Mouse (Mus musculus) frontal cortex, postnatal 36 days (tissue): ENCODE data around the gene Tdrd1.
"Not testable (repeated sequence)": the region's sequence is repeated elsewhere in the genome, so short reads cannot be mapped to it uniquely, and the experiment has no call there.

ENCODE experiments used
- DNase-seq, 2 experiments: peaks; one replicate each; pipeline ENCODE4 v3.0.0; 2022; ENCODE audit warnings: low spot score in 2 of 2

Tdrd1 gene

DNA sequence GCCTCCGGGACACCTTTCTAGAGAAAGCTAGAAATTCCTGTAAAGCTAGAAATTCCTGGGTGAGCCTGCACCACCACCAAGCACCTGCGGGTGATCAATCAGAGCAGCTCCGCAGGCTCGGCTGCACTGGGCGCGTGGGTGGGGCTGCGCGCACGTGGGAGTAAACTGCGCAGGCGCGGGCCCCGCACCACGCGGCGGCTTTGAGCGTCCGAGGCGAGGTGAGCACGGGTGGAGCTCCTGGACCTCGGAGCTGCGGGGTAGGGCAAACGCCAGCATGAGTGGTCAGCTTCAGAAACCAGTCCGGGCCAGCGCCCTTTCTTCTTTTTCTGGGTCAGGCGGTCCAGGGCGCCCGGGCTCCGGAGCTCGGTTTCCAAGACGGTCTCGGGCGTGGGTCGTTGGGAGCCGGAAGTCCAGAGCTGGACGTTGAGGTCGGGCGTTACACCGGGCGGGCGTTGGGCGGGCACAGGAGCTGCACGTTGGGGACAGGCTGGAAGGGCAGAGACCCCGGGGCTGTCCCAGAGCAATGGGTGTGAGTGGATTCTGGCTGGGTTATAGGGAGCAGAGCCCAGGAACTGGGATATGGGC is at the start of gene Tdrd1:
Tdrd1 (plus strand) TSS at position 163 of the 585 bp plus-strand sequence.
- no peak for DNase-seq

DNA sequence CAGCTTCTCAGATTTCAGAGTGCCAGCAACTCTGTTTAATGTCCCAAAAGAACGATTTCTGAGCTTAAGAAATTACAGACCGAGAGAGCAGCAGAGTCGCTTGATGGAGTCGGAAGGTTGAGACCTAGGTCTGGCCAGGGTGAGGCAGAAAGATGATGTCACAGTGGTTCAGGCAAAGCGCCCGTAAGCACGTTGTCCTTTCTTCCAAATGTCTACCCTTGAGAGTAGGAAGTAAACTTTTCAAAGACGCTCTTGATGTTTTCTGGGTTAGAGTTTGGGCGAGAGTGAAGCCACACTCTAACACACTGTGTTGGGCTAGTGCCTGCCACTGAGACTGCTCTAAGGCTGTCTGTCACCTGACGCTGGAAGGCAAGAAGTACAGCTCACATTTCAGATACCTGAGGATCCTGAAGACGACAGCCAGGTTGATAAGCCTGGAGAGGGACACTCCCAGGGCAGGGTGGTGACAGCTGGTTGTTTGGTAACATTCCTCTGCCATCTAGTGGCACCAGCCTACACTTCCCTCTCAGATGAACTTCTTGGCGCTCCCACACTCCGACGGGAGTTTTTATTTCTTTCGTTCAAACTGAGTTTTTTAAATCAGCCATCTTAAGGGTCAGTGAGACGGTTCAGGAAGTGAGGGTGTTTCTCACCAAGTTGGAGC is 49.2 kb upstream of the Tdrd1 start:
- DNase-seq = peak in 1 of 2 experiments; percentile 53

DNA sequence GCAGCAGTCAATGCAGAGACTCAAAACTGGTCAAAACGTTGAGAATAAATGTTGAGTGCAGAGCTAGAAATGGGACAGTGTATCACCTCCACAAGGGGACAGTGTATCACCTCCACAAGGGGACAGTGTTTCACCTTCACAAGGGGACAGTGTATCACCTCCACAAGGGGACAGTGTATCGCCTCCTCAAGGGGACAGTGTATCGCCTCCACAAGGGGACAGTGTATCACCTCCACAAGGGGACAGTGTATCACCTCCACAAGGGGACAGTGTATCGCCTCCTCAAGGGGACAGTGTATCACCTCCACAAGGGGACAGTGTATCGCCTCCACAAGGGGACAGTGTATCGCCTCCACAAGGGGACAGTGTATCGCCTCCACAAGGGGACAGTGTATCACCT is 47.5 kb upstream of the Tdrd1 start:
- DNase-seq = not testable (repeated sequence)

DNA sequence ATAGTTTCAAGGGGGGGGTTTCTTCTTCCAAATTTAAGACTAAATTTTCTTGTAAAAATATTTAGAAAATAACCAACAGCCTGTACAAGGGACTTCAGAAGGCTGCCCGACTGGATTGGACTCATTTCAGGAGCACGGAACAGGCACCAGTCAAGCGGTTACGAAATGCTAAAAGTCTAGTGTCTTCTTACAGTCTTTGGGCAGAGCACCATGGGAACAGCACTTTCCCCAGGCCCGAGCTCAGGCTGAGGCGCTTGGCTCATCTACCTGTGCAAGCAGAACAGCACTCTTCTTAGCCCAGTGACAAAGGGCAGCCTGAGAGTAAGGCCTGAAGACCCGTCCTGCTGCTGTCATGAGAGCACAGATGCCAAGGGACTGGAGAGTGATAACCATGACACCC is 38.1 kb upstream of the Tdrd1 start:
- DNase-seq = no peak

DNA sequence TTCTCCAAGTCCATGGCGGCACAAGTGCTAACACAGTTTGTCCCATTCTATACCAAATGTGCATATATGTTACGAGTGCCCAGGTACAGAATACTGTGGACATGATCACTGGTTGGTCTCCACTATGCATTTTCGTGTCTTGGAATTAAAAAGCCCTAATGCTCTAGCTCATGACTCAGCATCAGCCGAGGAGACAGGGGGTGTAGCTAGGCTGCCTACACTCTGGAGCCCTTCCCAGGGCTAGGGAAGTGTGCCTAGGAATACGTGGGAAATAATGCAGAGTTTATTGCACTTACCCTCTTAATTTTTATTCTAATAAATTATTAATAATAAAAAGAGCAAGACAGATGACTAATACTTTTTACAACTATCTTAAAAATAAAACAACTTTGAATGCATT is 37.1 kb upstream of the Tdrd1 start:
- no peak for DNase-seq

DNA sequence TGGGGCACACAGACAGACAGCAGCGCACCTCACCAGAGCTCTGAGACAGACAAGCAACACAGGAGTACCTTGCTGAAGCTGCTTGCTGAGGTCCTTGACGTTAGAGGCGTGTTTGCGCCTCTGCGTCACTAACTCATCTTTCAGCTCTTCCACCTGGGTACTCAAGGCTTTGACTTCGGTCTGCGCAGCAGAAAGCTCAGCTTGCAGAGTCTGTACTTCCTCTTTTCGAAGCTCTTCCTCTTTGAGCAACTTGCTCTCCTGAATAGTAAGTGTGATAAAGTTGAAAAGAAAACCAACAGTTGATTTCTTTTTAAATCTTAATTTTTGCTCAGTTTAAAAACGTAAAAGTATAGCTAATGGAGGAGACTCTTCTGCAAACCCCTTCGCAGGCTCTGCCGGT is 28.6 kb upstream of the Tdrd1 start:
- DNase-seq = no peak

DNA sequence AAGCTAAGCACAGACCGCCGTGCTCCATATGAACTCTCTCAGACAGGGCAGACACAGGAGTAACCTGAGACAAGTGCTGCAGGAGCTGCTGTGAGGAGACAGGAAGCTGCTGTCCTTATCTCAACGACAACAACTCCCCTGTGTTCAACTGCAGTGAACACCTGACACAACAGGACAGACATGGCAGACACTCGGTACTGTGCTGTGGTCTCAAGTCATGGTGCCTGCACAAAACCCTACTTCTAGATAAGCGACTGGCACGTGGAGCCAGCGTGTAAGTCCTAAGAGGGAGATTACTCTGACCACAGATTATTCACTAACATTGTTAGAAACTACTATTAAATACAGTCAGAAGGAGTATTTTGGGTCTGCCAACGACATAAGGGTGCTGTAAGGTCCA is 25.8 kb upstream of the Tdrd1 start:
- DNase-seq = no peak

DNA sequence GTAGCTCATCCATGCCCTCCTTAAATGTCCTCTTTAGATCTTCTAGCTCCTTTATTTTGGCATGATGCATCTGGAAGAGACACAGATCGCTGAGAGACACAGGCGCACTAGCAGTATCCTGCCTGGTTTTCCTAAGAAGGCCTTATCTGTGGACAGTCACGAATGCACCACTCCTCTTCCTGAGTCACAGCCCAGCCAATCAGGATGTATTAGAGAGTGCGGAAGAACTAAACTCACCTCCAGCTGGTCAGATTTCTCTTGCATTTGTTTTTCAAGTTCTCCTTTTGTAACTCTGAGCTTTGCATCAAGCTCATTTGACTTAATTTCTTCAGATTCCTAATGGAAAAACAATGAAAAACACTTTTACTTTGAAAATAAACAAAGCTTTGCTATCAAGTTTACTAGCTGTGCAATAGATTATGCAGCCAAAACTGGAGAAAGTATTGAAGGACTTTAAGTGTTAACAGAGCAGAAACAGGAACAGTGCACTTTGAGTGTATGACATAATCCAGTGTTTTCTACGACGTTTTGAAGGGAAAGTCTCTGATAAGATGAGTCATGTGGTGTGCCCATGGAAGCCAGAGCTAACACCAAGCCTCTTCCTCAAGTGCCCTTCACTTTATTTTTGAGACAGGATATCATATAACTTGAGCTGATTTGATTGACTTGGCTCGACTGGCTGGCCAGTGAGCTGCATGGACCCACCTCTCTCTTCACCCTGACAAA is 24.9 kb upstream of the Tdrd1 start:
- DNase-seq = no peak

DNA sequence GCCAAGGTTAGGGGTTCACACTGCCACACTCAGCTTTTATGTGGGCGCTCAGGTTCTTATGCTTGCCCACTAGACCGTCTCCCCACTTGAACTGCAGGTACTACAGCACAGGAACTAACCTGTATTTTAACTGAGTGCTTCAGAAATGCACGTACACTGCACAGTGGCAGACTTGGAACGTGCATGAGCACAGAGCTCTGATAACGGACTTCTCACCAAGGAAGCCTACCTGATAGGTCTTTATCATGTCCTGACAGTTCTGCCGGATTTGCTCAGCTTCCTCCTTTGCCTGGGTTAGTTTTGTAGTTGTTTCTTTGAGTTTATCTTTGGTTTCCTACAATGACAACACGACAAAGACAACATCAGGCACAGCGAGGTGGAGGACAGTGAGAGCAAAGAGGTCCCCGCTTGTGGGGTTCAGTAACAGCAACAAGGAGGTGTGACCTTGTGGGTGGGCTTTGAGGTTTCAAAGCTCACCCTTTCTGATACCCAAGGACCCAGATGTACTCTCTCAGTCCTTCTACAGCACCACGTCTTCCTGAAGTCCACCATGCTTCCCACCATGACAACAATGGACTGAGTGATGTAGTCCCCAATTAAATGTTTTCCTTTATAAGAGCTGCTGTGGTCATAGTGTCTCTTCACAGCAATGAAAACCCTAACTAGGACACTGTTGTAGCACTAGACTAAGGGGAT is 24.2 kb upstream of the Tdrd1 start:
- DNase-seq = no peak

DNA sequence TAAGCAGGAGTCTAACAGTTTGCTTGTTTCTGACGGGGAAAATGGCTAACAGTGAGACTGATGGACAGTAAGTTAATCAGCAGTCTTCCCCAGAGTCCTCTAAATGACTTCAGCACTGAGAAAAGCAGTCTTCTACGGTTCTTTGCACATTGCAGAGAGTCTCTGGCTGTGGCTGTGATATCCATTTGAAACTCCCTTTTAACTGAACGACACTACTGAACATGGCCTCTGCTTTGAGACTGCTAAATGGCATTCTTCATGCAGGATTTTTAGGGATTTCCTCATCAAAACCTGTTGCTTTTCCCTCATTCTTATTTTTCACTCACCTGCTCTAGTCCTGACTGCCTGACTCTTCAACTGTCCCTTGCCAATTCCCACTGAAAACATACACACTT is 23.7 kb upstream of the Tdrd1 start:
- no peak for DNase-seq

DNA sequence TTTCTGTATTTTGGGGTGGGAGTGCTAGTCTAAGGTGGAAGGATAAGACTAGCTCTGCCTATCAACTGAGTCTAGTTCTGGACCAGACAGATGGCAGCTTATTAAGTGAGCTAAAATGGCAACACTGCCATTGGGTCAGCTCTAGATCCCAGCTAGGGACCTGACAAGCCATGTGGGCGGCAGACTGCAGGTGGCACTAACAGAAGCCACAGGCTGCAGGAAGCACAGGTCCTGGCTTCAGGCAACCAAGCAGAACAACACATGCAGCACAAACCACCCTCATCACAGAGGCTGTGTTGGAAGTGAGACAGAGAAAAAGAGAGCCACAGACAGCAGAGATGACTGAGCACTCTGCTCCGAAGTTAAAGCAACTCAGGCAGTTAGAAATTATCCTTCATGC is 20.6 kb upstream of the Tdrd1 start:
- no peak for DNase-seq

DNA sequence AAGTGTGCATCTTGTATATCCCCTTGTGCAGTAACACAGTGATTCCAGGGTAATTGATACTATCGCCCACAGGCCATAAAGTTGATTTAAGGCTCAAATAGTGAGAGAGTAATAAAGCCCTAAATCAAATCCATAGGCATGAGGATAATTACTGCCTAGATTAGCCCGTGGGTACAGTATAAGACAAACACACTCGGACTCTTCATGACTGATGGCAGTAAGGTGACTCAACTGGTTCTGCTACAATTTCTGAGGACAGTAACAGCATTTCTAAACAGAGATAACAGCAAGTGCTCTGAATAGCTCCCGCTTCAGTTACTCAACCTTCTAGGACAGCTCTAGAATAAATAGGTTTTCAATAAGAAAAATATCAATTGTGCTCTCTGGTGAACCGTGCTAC is 18.9 kb upstream of the Tdrd1 start:
- no peak for DNase-seq

DNA sequence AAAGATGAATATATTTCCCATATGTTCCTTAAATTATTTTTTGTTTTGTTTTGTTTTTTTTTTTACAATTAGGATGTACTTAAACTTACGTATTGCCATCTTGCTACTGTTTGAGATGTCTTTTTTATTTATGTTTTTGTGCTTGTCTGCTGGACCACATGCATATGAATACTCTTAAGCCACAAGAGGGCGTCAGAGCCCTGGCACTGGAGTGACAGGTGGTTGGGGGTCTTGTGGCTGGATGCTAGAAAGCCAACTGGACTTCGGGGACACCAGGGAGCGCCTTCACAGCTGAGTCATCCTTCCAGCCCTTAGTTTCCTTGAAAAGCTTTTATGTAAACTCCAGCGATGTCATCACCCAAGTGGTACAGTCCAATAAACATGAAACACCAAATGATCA is 17.2 kb upstream of the Tdrd1 start:
- DNase-seq = no peak

DNA sequence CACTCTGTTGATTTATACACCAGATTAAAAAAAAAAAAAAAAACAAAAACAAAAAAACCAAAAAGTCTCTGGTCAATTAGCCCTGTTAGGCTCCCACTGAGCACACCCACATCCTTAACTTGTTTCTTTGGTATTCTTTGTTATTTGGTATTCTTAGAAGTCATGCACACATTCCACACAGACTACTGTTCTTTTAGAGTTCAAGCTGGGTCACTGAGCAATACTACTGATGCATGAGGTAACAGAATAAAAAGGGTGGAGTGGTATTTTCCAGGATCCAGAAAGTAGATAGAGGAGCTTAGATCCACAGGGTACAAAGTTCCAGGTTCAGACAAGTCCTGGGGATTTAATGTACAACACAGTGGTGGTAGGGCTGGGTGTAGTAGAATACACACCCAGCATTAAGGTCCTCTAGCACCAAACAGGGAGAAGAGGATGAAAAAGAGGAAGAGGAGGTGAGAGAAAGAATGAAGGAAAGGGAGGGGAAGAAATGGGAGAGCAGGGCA is 15.3 kb upstream of the Tdrd1 start:
- DNase-seq = no peak

DNA sequence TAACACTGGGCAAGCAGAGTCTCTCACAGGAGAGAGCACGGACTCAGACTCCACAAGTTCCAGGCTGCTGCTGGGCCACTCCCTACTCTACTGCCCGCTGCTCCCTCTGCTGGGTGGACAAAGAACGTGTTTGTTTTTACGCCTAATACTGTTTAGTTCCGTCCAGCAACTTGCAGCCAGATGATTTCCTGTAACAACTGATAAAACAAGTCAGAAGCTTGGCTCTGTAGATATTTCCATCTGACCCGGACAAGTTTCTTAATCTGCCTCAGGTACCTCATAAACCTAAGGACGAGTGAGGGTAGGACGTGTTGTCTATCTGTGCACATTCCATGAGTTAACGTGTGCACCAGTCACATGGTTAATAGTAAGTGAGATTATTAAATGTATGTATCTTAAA is 14.4 kb upstream of the Tdrd1 start:
- DNase-seq = peak in 1 of 2 experiments; percentile 30

DNA sequence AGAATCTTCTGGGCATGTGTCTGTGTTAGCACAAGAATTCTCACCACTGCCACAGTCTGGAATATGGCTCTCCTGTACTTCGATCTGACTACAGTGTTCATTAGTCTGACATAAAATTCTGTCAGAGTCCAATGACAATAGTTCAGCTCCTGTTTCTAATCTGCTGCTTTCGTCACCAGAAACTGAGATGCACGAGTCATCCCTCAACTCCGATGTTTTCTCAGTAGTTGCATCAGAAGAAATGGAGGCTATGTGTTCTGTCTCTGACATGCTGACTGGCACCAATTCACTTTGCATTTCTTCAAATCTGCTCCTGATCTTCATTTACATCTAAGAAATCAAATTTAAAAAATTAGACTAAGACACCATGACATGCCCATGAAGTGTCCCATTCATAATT is 12.6 kb upstream of the Tdrd1 start:
- no peak for DNase-seq

DNA sequence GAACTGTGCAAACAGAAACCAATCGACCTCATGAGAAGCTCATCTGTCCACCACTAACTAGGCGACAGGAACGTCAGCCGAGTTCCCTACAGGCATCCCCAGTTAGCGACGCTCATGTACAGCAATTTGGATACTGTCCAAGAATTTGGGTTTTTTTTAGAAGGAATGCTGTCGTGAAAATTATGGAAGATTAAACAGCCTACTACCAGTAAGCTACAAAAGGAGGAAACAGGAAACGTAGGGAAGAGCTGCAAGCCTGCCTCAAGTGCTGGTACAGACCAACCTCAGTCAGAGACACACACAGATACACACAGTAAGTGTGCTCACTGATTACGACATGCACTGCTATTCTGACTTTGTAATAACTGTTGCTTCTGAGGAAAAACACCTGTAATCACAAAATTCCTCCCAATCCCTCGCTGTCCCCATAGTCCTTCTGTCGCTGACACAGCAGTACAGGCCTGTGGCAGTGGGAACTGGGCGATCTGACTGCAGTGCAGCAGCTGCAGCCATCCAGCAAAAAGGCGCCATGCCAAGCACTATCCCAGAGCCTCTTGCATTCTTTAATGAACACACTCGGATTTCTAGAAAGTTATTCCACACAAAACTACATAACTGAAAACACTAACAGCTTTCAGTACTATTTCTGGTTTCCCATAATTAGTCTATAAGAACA is 8.0 kb upstream of the Tdrd1 start:
- peak in 1 of 2 experiments; percentile 28 for DNase-seq

DNA sequence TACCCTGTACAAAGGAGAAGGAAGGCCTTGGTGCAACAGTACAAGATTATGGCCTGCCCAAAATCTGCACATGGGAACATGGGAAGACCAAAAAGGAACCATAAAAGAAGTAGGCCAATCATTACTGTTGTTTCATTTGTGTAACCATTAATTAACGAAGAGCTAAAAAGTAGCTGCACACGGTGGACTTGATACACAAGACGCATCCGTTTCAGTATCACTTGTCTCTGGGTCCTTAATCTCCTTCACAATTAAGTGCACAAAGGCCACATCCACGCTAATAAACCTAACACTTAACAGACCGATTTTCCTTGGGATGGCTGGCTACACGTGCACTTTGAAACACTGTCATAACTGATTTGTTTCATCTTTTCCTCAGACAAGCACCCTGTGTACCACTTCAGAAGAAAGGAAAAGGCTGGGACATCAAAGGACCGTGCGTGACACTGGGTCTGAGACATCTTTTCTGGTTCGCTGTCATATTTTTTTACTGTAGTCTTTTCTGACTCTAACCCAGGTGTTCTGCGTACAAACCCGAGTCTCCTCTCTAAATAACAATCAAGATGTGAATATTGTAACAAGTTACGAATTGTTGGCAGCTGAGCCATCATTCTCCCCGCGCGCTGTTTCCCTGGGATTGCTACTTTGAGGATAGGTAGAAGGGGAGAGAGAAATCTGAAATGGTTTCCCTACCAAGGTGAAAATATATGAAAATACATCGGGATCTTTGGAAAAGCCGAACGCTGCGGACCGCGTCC is 4.8 kb upstream of the Tdrd1 start:
- no peak for DNase-seq

DNA sequence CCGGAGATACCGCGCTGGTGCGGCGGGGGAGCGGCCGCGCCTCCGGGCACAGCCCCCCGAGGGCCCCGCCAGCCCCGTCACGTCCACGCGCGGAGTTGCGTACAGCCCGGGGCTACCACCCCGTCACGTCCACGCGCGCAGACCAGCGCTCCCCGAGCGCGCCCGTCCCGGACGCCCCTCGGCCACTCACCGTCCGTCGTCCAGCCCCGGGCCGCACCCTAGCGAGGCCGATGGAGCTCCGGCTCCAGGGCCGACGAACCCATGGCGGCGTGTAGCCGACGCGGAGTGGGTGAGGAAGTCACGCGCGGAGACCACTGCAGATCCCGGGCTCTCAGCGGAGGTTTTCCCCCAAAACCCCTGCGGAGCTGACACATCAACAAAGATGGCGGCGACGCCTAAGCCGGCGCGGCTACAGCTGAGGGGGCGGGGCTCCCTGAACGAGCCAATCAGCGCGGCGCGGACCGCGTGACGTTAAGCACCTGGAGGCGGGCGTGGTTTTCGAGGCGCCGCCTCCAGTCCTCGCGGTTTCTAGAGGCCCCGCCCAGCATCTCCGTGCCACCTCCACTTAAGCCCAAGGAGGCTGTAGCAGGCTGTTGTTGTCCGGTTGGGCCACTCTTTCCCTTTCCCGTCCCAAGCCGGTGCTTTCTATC is 4.1 kb upstream of the Tdrd1 start, which contains the start of gene Ccdc186:
Ccdc186 (minus strand) TSS at position 393 of the 650 bp plus-strand sequence.
- peak; percentile 96 to 98 for DNase-seq

DNA sequence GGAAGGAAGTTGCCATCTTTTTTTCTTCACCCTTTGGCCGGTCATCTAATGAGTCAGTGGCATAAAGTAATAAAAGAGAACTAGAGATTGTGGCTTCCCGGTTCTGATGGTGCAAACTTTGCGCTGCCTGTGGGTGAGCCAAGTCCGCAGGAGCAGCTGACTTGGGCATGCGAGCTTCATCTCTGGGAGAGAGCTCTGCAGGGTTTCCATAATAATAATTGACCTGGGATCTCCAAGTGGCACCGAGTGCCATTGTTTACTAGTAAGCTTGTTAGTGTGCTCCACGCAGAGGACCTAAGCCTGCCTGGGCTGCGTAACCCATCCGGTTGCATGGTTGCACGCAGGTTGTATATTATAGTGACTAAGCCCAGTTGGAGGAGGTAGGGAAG is 3.6 kb upstream of the Tdrd1 start:
- no peak for DNase-seq

DNA sequence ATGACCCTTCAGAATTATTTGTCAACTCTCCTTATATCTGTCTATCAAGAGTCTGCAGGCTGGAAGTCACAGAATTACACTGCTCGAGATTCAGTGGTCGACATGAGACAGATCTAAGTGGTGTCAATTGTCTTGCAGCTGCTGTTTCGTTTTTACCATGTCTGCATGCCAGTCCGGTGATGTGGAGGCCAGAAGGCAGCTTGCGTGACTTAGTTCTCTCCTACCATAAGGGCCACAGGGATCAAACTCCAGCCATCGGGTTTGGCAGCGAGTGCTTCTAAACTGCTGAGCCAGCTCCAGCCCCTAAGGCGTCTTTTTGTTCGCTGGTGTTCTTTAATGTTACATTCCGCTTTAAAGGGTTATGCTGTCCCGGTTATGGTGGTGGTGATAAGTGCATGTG is 2.3 kb downstream of the Tdrd1 start:
- DNase-seq = no peak
